Mouse (Mus musculus): ENCODE data around the gene Espl1.

Gene Espl1

GRCm38 (mm10) chr15:102335925-102336324 is 39.9 kb downstream of the Espl1 start:
- peak; percentile 55 for DNase-seq (ENCODE audit: low read depth)

GRCm38 (mm10) chr15:102336946-102337345 is 40.9 kb downstream of the Espl1 start:
- DNase-seq (ENCODE audit: low read depth) = no peak

- no peak for DNase-seq (ENCODE audit: low read depth)
Measured at GRCm38 (mm10) chr15:102339612-102340011, 43.5 kb downstream of the Espl1 start.

GRCm38 (mm10) chr15:102341580-102341979 is 45.5 kb downstream of the Espl1 start:
- peak; percentile 76 for DNase-seq (ENCODE audit: low read depth)

GRCm38 (mm10) chr15:102344490-102344889 is 48.4 kb downstream of the Espl1 start:
- DNase-seq (ENCODE audit: low read depth) = no peak

- no peak for DNase-seq (ENCODE audit: low read depth)
Measured at GRCm38 (mm10) chr15:102346444-102346843, 50.4 kb downstream of the Espl1 start.

GRCm38 (mm10) chr15:102350138-102350941 is 54.3 kb downstream of the Espl1 start, which contains the start of gene Aaas:
Gene Aaas (minus strand): TSS chr15:102350771.
- peak; percentile 97 for DNase-seq (ENCODE audit: low read depth)

GRCm38 (mm10) chr15:102350942-102351291 is 54.9 kb downstream of the Espl1 start:
- no peak for DNase-seq (ENCODE audit: low read depth)

GRCm38 (mm10) chr15:102352177-102352576 is 56.1 kb downstream of the Espl1 start:
- DNase-seq (ENCODE audit: low read depth) = peak; percentile 43

- DNase-seq (ENCODE audit: low read depth) = peak; percentile 31
Measured at GRCm38 (mm10) chr15:102353986-102354385, 57.9 kb downstream of the Espl1 start.

GRCm38 (mm10) chr15:102355134-102355870 is 59.2 kb downstream of the Espl1 start:
- DNase-seq (ENCODE audit: low read depth) = peak; percentile 49

GRCm38 (mm10) chr15:102355871-102356441 is 59.9 kb downstream of the Espl1 start:
- DNase-seq (ENCODE audit: low read depth) = no peak

GRCm38 (mm10) chr15:102356501-102357325 is 60.6 kb downstream of the Espl1 start:
- DNase-seq (ENCODE audit: low read depth) = no peak

- peak; percentile 38 for DNase-seq (ENCODE audit: low read depth)
Measured at GRCm38 (mm10) chr15:102358126-102358525, 62.1 kb downstream of the Espl1 start.

GRCm38 (mm10) chr15:102358834-102359233 is 62.8 kb downstream of the Espl1 start:
- DNase-seq (ENCODE audit: low read depth) = no peak

GRCm38 (mm10) chr15:102362648-102363047 is 66.6 kb downstream of the Espl1 start:
- no peak for DNase-seq (ENCODE audit: low read depth)

- no peak for DNase-seq (ENCODE audit: low read depth)
Measured at GRCm38 (mm10) chr15:102364678-102365077, 68.6 kb downstream of the Espl1 start.

- no peak for DNase-seq (ENCODE audit: low read depth)
Measured at GRCm38 (mm10) chr15:102366238-102366637, 70.2 kb downstream of the Espl1 start.

GRCm38 (mm10) chr15:102366733-102367344 is 70.8 kb downstream of the Espl1 start, which contains the start of gene Sp7:
Gene Sp7 (minus strand): TSS chr15:102367182.
- no peak for DNase-seq (ENCODE audit: low read depth)

- DNase-seq (ENCODE audit: low read depth) = no peak
Measured at GRCm38 (mm10) chr15:102369972-102370371, 73.9 kb downstream of the Espl1 start.

- no peak for DNase-seq (ENCODE audit: low read depth)
Measured at GRCm38 (mm10) chr15:102370727-102371126, 74.7 kb downstream of the Espl1 start.
